Mouse (Mus musculus): ENCODE measurements at regions not wholly inside any gene's neighbourhood (a gene's known extent, or its start where the extent isn't known, plus 50 kb on each side); places are given as distances from the start of the nearest gene placed in this dataset.

- DNase-seq (ENCODE audit: extremely low spot score in 1 of 2, low spot score in 1 of 2): no peak
Measured at GRCm38 (mm10) chr17:4390577-4390976, 603.6 kb upstream of the Arid1b start.

DNA sequence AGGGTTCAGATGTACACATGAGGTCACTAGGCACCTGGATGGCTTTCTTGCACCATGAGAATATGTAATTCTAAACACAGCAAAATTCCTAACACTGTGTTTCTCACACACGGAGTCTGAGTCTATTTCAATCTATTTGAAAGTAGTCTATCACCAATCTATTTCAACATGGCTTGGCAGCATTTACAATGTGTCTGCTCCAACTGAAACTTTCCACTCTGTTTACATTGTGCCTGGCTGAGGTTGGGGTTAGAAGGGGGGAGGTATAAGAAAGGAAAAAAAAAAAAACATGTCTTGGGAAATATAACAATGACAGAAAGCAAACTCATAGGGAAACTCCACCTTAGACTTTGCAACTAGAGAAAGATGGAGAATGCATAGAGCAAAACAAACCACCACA is 602.9 kb upstream of the Arid1b start:
- no peak for DNase-seq (ENCODE audit: extremely low spot score in 1 of 2, low spot score in 1 of 2)

GRCm38 (mm10) chr17:4396119-4396518 is 598.0 kb upstream of the Arid1b start:
- DNase-seq (ENCODE audit: extremely low spot score in 1 of 2, low spot score in 1 of 2): no peak

- DNase-seq (ENCODE audit: extremely low spot score in 1 of 2, low spot score in 1 of 2): no peak
Measured at GRCm38 (mm10) chr17:4417686-4418085, 576.4 kb upstream of the Arid1b start.

GRCm38 (mm10) chr17:4424451-4425168 is 569.5 kb upstream of the Arid1b start:
- no peak for DNase-seq (ENCODE audit: extremely low spot score in 1 of 2, low spot score in 1 of 2)

GRCm38 (mm10) chr17:4425342-4425741 is 568.8 kb upstream of the Arid1b start:
- DNase-seq (ENCODE audit: extremely low spot score in 1 of 2, low spot score in 1 of 2): no peak

GRCm38 (mm10) chr17:4429036-4429435 is 565.1 kb upstream of the Arid1b start:
- DNase-seq (ENCODE audit: extremely low spot score in 1 of 2, low spot score in 1 of 2): no peak

GRCm38 (mm10) chr17:4445606-4446005 is 548.5 kb upstream of the Arid1b start:
- no peak for DNase-seq (ENCODE audit: extremely low spot score in 1 of 2, low spot score in 1 of 2)

DNA sequence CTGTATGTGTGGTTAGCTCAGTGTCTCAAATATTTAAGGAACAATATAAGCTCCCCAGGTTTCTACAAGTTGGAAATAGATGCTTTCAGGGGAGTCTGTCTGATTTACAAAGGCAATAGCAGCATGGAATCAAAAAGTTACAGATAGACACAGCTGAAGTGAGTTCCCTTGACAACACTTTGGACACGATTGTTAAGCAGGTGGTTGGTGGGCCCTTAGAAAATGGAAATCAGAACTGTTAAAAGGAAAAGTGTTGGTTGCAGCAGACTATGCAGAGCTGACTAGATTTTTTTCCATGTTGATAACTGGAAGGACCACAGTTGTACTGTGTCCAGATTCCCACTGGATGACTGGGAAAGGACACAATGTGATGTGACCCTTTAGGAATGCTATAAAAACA is 536.6 kb upstream of the Arid1b start:
- no peak for DNase-seq (ENCODE audit: extremely low spot score in 1 of 2, low spot score in 1 of 2)

DNA sequence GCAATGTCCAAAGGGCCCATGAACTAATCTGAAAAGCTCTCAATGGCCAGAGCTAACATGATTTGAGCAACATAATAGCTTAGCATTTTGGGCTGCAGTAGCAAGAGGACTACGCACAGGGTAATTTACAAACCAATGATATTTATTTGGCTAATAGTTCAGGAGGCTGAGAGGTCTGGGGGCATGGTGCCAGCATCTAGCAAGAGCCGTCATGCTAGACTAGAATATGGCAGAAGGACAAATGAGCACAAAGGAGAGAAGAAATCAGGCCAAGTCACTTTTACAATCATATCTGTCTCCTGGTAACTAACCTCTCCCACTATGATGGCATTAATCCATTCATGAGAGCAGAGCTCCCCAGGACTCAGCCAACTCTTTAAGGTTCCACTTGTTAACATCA is 532.6 kb upstream of the Arid1b start:
- no peak for DNase-seq (ENCODE audit: extremely low spot score in 1 of 2, low spot score in 1 of 2)

GRCm38 (mm10) chr17:4464286-4464880 is 529.7 kb upstream of the Arid1b start:
- no peak for DNase-seq (ENCODE audit: extremely low spot score in 1 of 2, low spot score in 1 of 2)

GRCm38 (mm10) chr17:4465741-4466140 is 528.4 kb upstream of the Arid1b start:
- no peak for DNase-seq (ENCODE audit: extremely low spot score in 1 of 2, low spot score in 1 of 2)

DNA sequence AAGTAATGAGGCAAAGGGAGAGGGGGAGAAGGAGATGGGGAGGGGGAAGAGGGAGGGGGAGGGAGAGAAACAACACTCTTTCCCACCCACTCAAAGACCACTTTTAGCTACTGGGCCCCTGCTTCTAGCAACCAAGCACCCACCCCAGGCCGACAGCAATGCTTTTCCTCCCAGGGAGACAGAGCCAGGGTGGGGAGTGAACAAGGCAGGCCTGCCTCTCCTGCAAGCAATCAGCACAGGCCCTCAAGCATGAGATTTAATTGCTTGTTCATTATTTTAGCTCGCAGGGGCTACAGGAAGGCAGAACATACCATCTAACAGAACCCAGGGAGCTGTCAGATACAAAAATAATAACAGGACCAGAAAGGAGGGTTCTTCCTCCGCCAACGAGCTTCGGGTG is 521.7 kb upstream of the Arid1b start:
- DNase-seq (ENCODE audit: extremely low spot score in 1 of 2, low spot score in 1 of 2): no peak

DNA sequence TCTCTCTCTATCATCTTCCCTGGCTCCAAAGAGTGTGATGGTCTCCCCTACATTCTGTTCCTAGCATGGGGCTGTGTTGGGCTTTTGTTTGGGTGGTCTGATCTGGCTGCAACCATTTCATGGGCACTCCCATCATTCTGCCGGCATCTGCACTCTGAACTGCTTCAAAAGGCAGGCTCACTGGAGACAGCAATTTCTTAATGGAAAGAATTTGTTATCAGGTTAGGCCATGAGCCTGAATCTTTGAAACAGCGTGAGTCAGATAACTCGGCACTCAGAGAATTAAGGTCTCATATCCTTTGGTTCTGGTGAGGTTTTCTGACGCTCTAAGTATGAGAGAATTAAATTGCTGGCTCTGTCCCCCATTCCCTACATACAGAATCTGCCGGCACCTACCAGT is 519.8 kb upstream of the Arid1b start:
- DNase-seq (ENCODE audit: extremely low spot score in 1 of 2, low spot score in 1 of 2): no peak

GRCm38 (mm10) chr17:4475665-4476064 is 518.5 kb upstream of the Arid1b start:
- DNase-seq (ENCODE audit: extremely low spot score in 1 of 2, low spot score in 1 of 2): no peak

DNA sequence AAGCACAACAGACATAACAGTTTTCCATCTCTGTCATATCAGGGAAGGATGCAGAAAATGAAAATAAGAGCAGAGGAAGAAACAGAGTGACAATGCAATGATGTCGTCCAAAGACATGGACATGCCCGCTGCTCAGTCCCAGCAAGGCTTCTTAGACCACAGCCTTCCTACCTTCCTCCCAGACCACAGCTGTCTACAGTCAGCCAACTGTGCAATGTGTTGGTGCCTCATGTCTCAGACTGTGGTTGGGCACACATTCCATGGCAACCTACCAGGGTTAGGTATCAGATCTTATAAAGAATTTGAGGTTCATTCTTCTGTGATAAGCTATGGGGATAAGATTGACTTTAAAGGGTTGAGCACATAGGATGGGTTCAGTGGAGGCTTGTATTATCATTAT is 499.7 kb upstream of the Arid1b start:
- DNase-seq (ENCODE audit: extremely low spot score in 1 of 2, low spot score in 1 of 2): no peak

DNA sequence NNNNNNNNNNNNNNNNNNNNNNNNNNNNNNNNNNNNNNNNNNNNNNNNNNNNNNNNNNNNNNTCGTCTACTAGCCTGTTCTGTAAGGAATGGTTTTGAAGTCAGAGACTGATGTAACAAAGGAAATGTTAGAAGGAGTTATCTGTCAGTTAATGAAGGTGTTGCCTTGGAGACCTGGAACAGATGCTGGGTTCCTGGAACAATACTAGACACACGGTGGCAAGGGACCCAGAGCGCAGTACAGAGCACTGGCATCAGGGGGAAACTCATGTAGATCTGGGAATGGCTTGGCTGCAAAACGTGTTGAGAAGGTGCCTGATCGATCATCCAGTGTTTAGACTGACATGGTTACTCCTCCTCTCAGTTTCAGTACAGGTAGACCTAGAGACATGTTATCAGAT is 493.6 kb upstream of the Arid1b start:
- no peak for DNase-seq (ENCODE audit: extremely low spot score in 1 of 2, low spot score in 1 of 2)

DNA sequence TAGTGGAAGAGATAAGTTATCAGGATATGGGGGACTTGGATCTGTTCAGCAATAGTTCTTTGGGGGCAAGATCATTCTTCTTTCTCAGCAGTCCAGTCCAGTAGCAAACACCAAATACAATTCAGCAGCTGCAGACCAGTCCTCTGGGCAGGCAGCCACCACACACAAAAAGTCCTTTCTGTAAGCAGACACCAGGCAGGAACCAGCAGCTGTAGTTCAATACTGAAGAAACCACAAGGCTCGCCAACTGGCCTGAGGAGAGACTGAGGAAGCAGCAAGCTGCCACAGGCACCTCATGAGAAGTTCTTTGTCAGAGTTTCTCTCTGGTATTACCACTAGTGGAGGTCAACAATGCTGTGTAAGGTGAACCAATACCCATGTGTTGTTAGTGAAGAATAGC is 493.1 kb upstream of the Arid1b start:
- no peak for DNase-seq (ENCODE audit: extremely low spot score in 1 of 2, low spot score in 1 of 2)

DNA sequence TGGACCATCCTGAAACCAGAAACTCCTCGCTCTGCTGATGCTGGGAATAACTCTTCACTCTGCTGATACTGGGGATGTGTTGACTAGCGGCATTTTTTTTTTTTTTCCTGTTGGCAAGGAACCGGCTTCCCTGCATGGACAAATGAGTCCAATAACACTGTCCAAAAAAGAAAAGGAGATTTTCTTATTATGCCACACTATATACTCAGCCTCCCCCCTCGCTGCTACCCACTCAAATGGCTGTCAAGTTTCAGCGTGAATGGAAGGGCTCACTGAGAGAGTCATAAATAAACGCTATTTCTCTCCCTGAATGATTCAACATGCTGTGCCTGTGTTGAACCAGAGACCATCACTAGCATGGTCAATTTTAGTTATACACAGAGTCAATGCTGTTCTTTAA is 489.2 kb upstream of the Arid1b start:
- no peak for DNase-seq (ENCODE audit: extremely low spot score in 1 of 2, low spot score in 1 of 2)

DNA sequence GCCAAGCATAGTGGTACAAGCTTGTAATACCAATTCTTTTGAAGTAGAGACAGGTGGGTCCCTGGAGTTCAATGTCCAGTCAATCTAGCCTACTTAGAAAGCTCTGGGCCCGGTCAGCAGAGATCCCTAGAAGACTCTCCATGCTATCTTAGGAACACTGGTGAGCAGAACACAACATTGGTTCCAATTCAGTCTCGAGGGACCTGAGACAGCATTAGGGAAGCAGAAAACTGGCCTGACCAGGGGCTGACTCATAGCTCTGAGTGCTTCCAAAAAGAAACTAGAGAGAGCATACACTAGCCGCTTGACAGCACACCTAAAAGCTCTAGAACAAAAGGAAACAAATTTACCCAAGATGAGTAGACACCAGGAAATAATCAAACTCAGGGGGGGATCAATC is 484.6 kb upstream of the Arid1b start:
- no peak for DNase-seq (ENCODE audit: extremely low spot score in 1 of 2, low spot score in 1 of 2)

- DNase-seq (ENCODE audit: extremely low spot score in 1 of 2, low spot score in 1 of 2): peak in 1 of 2 experiments; percentile 25
Measured at GRCm38 (mm10) chr17:4516141-4516540, 478.0 kb upstream of the Arid1b start.

DNA sequence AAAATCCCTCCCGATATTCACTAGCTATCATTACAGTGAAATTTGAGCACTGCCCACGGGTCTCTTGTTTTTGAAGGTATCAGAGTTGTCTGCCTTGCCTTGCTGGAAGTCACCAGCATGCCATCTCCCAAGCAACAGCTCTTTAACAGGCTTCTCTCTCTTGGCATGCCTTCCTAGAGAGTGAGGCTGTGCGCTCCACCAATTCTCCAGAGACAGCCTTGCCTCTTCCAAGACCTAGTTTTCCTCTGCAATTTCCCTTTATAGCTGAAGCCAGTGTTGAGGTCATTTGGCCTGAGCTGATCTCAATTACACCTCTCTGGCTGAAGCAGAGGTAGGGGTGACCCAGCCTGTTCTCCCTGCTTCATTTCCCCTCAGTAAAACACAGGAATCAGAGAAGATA is 477.3 kb upstream of the Arid1b start:
- peak in 1 of 2 experiments; percentile 10 for DNase-seq (ENCODE audit: extremely low spot score in 1 of 2, low spot score in 1 of 2)
